8 mouse cellular contexts compared by ENCODE assay signal in the genomic region with DNA sequence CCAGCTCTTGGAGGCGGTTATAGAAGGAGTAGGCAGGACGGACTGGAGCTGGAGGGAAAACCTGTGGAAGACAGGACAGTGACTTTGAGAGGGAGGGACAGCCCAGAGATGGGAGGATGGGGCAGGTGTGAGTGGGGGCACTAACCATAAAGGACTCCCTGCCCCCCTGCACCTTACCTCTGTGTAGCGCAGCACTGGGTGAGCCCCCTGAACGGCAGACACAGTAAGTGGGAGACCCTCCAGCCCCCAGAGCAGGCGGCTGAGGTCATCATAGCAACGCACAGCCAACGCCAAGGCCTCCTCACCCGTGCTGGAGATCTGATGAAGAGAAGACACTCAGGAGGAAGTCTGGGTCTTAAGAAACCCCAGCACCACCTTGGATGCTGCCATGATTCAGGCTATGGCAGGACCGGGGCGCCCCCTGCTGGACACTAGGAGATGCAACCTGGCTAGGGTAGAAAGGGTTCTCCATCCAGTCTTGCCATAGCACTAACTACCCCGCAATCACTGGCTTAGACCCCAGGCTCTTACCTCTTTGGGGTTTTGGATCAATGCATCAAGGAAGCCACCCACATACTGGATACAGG. TPM values are rescaled to one million over a fixed set of nuclear protein-coding genes. Genes with fewer than 3 reads are reported as not detected.
DNase-seq lines count a peak whose midpoint lies in the region; ATAC-seq and TF ChIP-seq lines count a peak whose summit lies in the region.

No protein-coding gene starts in this region.

- peaks cover 91% of the 10 kb centered on the region for H3K36me3 ChIP-seq in limb, embryonic 13.5 days
- peaks cover 84% of the 10 kb centered on the region for H3K36me3 ChIP-seq in midbrain, postnatal 0 days (ENCODE audit: insufficient read depth, low read length)

- ATAC-seq in erythroid progenitor cell, adult 5-6 weeks (replicated peaks; ENCODE audit: low FRiP score, poor library complexity, severe bottlenecking): peak; percentile 65
- ATAC-seq in limb, embryonic 13.5 days (ENCODE audit: low FRiP score, low read depth): 0 out of 2 replicates have a peak, but pooled peaks have one; percentile 12
- ATAC-seq in midbrain, postnatal 0 days (ENCODE audit: low FRiP score): no peak

- no peak overlapping the region for H3K27ac ChIP-seq in limb, embryonic 13.5 days
- H3K27ac ChIP-seq in midbrain, postnatal 0 days (ENCODE audit: low read depth, low read length): no peak overlapping the region

- H3K9ac ChIP-seq in limb, embryonic 13.5 days: no peak overlapping the region
- H3K9ac ChIP-seq in midbrain, postnatal 0 days (replicated peaks; ENCODE audit: low read length, poor library complexity, severe bottlenecking): no peak overlapping the region

- no peak overlapping the region for H3K4me2 ChIP-seq in limb, embryonic 13.5 days (replicated peaks)
- H3K4me2 ChIP-seq in midbrain, postnatal 0 days (ENCODE audit: low read depth, low read length, poor library complexity, severe bottlenecking): no peak overlapping the region

- H3K27me3 ChIP-seq in limb, embryonic 13.5 days: no peaks in the 10 kb centered on the region
- H3K27me3 ChIP-seq in midbrain, postnatal 0 days (ENCODE audit: insufficient read depth, low read length): no peaks in the 10 kb centered on the region

- H3K9me3 ChIP-seq in limb, embryonic 13.5 days: no peaks in the 10 kb centered on the region
- H3K9me3 ChIP-seq in midbrain, postnatal 0 days (ENCODE audit: low read length): no peaks in the 10 kb centered on the region

- no peak overlapping the region for H3K4me3 ChIP-seq in limb, embryonic 13.5 days
- H3K4me3 ChIP-seq in midbrain, postnatal 0 days (ENCODE audit: low read depth, low read length): no peak overlapping the region

- DNase-seq in ovary, postnatal 14 days (ENCODE audit: low spot score): peak; percentile 49
- DNase-seq in ovary, postnatal 10 days (ENCODE audit: low spot score): no peak
- peak; percentile 52 for DNase-seq in adrenal gland, adult 2 months
- peak; percentile 78 for DNase-seq in induced T-regulatory cell, adult 2 months (ENCODE audit: low read depth)
- peak; percentile 49 for DNase-seq in midbrain, postnatal 0 days (ENCODE audit: low spot score)
- DNase-seq in thymus, postnatal 25 days: peak; percentile 63

- peak; percentile 75 for TF ChIP-seq CTCF in midbrain, postnatal 0 days (IDR thresholded peaks at IDR 0.05)

- H3K4me1 ChIP-seq in limb, embryonic 13.5 days: peaks cover 10% of the 10 kb centered on the region
- peaks cover 5% of the 10 kb centered on the region; the same call in 1 of the 2 replicates for H3K4me1 ChIP-seq in midbrain, postnatal 0 days (ENCODE audit: insufficient read depth, low read length)

- WGBS in limb, embryonic 13.5 days: 70% methylated on average over 11 of the region's 11 CpGs
- WGBS in midbrain, postnatal 0 days: 78% methylated on average over 11 of the region's 11 CpGs

RNA-seq across cellular contexts. Expression of a gene that starts 5.5 kb away (rescaled TPM):
- 10 to 100 TPM; 58.1 to 59.3 TPM for total RNA-seq in adrenal gland, adult 2 months (2021)
- 66.5 and 89.8 TPM in 2 replicates for polyA plus RNA-seq in adrenal gland, adult 2 months (2012; rRNA removed)
- total RNA-seq in erythroid progenitor cell, adult 5-6 weeks (2015; ENCODE audit: low replicate concordance): 3.4 and 4.7 TPM in 2 replicates
- 1.8 and 3.5 TPM in 2 replicates for total RNA-seq in erythroid progenitor cell, adult 5-6 weeks (2017; ENCODE audit: low replicate concordance)
- 26.0 and 28.9 TPM in 2 replicates for polyA plus RNA-seq in limb, embryonic 13.5 days (2015; fragmentation: Nextera tagmentation; extraction: Ambion mirVana)
- total RNA-seq in midbrain, postnatal 0 days (2014; rRNA removed): 67.9 and 70.8 TPM in 2 replicates
- 39.9 and 40.1 TPM in 2 replicates for polyA plus RNA-seq in midbrain, postnatal 0 days (2015; fragmentation: Nextera tagmentation; extraction: Ambion mirVana)

RNA-seq across cellular contexts. Expression of a gene that starts 16.7 kb away (rescaled TPM):
- 100 to 1,000 TPM in 1 of 2 experiments, 10 to 100 TPM in 1; 94.6 to 105 TPM for total RNA-seq in adrenal gland, adult 2 months (2021)
- 32.7 and 45.5 TPM in 2 replicates for polyA plus RNA-seq in adrenal gland, adult 2 months (2012; rRNA removed)
- 108 and 121 TPM in 2 replicates for total RNA-seq in erythroid progenitor cell, adult 5-6 weeks (2015; ENCODE audit: low replicate concordance)
- 64.3 and 82.5 TPM in 2 replicates for total RNA-seq in erythroid progenitor cell, adult 5-6 weeks (2017; ENCODE audit: low replicate concordance)
- polyA plus RNA-seq in limb, embryonic 13.5 days (2015; fragmentation: Nextera tagmentation; extraction: Ambion mirVana): 94.5 and 98.1 TPM in 2 replicates
- 49.9 TPM in 2 replicates for total RNA-seq in midbrain, postnatal 0 days (2014; rRNA removed)
- polyA plus RNA-seq in midbrain, postnatal 0 days (2015; fragmentation: Nextera tagmentation; extraction: Ambion mirVana): 41.0 and 50.4 TPM in 2 replicates

RNA-seq across cellular contexts. Expression of a gene that starts 20.8 kb away (rescaled TPM):
- total RNA-seq in adrenal gland, adult 2 months (2021): under 1 TPM in 1 of 2 experiments, not detected in 1; 0.28 TPM
- polyA plus RNA-seq in adrenal gland, adult 2 months (2012; rRNA removed): 0.22 and 0.40 TPM in 2 replicates
- total RNA-seq in erythroid progenitor cell, adult 5-6 weeks (2015; ENCODE audit: low replicate concordance): not detected in 2 replicates
- 0.26 TPM in 1 of 2 replicates, not detected in the other for total RNA-seq in erythroid progenitor cell, adult 5-6 weeks (2017; ENCODE audit: low replicate concordance)
- 6.7 and 7.7 TPM in 2 replicates for polyA plus RNA-seq in limb, embryonic 13.5 days (2015; fragmentation: Nextera tagmentation; extraction: Ambion mirVana)
- total RNA-seq in midbrain, postnatal 0 days (2014; rRNA removed): 1.1 TPM in 1 of 2 replicates, not detected in the other
- 0.25 and 0.47 TPM in 2 replicates for polyA plus RNA-seq in midbrain, postnatal 0 days (2015; fragmentation: Nextera tagmentation; extraction: Ambion mirVana)

Comparison
In these comparisons a context has a peak if more than half of its experiments do, and no peak if none do; other contexts are left out.
1. RNA of a gene that starts 5.5 kb away (total RNA-seq): 67.9 to 70.8 TPM in midbrain, postnatal 0 days and 58.1 to 59.3 TPM in adrenal gland, adult 2 months; 1.8 to 4.7 TPM in erythroid progenitor cell, adult 5-6 weeks; every median in the first group is over 10 times any median in the second.